Mouse (Mus musculus) bone marrow, adult 2 months (tissue): ENCODE data around the gene Cfap74.

Experiments used
- CTCF ChIP-seq: fragments of 200-500 bp; IDR thresholded peaks from 2 replicates; pipeline ENCODE4 v1.5.1; 2011; ENCODE audit warnings: low read length, control low read depth; ENCODE audit not compliant: control insufficient read depth, insufficient read depth
- POLR2A ChIP-seq: fragments of 200-500 bp; IDR thresholded peaks from 2 replicates; pipeline ENCODE4 v1.6.1; 2011; ENCODE audit warnings: low read depth, mild to moderate bottlenecking, control low read depth, low read length, borderline replicate concordance; ENCODE audit not compliant: control insufficient read depth

DNA sequence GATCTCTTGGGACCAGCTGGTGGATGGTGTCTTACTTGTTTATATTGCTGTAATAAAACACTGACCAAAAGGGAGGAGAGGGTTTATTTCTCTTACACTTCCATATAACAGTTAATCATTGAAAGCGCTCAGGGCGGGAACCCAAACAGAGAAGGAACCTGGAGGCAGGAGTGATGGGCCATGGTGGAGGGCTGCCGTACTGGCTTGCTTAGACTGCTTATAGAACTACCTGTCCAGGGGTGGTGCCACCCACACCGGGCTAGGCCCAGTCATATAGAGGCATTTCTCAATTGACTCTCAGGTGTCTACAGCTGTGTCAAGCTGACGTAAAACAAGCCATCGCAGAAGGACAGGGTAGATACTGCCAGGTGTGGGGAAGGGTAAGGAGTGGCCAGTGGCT is 42.2 kb upstream of the Cfap74 start:
- TF ChIP-seq POLR2A (no peak), CTCF (no peak)
